In the genomic region with DNA sequence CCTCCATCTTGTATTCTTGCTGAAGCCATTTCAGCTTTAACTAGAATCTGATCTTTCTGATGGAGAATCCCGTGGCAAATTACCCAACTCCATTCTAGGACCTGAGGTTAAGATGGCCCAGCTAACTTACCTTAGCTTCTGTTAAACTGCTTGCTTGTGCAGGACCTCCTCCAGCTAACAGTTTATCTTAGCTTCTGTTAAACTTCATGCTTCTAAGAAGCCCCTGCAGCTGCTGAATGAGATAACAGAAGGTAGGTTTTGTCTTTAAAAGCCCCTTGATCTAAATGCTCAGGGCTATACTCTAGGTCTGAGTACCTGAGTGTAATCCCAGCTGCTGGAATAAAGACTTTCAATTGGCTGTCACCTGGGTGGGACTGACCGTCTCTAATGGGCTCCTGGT, we compare ENCODE assay signal across 13 mouse cellular contexts.
"Had no signal": no experiment of that assay in that cellular context is flagged by ENCODE, and none has a peak within 500 bp of the region (broad histone marks: within the 10 kb centered on the region; RNA-seq: fewer than 3 reads in every experiment).

No protein-coding gene starts in this region.

- H3K4me3 ChIP-seq: layer of hippocampus, adult 2 months; midbrain, embryonic 15.5 days had no signal

- H3K4me2 ChIP-seq: midbrain, embryonic 11.5 days; midbrain, embryonic 15.5 days had no signal

- H3K27ac ChIP-seq: layer of hippocampus, adult 2 months; midbrain, embryonic 15.5 days had no signal

- H3K36me3 ChIP-seq: midbrain, embryonic 15.5 days had no signal

- H3K9me3 ChIP-seq: midbrain, embryonic 15.5 days had no signal

- H3K27me3 ChIP-seq: midbrain, embryonic 15.5 days had no signal

- DNase-seq: kidney, adult 11 months; kidney, postnatal 10 days; kidney, postnatal 4 days; left cerebral cortex, postnatal 4 days; lung, adult 2 months; lung, postnatal 36 days; right cerebral cortex, postnatal 25 days; thymus, adult 18-20 months; thymus, postnatal 14 days had no signal

- ATAC-seq: lung, postnatal 0 days; midbrain, embryonic 15.5 days had no signal

- H3K9ac ChIP-seq: midbrain, embryonic 15.5 days had no signal
